Mouse (Mus musculus) retina, postnatal 7 days (tissue): ENCODE results near the gene Snd1.

Experiments used
- DNase-seq: peaks from one replicate; pipeline ENCODE4 v3.0.0-alpha.2; 2012; ENCODE audit warnings: low read depth, low spot score

Gene Snd1

DNA sequence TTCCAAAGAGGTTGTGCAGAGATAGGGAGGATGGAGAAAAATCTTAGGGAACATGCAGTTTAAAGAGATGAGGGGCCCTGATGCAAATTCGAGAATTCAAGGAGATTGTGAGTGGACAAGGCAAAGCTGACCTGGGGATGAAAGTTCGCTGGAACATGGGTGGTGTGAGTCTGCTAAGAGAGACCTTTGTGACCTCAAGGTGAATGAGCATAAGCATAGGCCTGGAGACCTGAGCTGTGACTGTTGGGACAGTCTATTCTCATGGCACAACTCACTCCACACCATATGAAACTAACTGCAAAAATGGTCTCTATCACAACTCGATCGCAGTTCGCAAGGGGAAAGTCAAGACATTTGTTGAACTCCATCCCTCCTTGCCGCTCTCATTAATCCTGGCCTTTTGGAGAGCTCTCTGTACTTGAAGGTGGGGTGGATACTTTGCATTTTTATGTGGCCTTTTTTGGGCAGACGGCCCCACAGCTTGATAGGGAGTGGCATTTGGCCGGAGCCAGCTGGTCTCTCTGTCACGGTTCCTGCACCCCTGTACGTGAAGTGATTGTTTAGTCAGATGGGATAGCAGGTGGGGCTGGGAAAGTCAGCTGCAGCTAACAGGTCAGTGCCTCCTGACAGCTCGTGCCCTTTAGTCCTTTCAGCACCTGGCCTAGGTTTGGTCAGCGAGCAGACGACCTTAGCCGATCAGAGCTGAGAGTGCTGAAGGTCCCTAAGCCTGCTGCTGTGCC is 273.2 kb downstream of the Snd1 start:
- DNase-seq = no peak

- no peak for DNase-seq
These were observed 274.3 kb downstream of the Snd1 start for GRCm38 (mm10) chr6:28749224-28749623.

GRCm38 (mm10) chr6:28751186-28751585 is 276.2 kb downstream of the Snd1 start:
- no peak for DNase-seq

- no peak for DNase-seq
These were observed 278.3 kb downstream of the Snd1 start for GRCm38 (mm10) chr6:28753217-28753616.

GRCm38 (mm10) chr6:28753681-28754080 is 278.7 kb downstream of the Snd1 start:
- no peak for DNase-seq

GRCm38 (mm10) chr6:28754127-28754898 is 279.4 kb downstream of the Snd1 start:
- no peak for DNase-seq

GRCm38 (mm10) chr6:28756306-28757018 is 281.5 kb downstream of the Snd1 start:
- peak; percentile 54 for DNase-seq

- no peak for DNase-seq
These were observed 283.4 kb downstream of the Snd1 start for GRCm38 (mm10) chr6:28758293-28758692.

DNA sequence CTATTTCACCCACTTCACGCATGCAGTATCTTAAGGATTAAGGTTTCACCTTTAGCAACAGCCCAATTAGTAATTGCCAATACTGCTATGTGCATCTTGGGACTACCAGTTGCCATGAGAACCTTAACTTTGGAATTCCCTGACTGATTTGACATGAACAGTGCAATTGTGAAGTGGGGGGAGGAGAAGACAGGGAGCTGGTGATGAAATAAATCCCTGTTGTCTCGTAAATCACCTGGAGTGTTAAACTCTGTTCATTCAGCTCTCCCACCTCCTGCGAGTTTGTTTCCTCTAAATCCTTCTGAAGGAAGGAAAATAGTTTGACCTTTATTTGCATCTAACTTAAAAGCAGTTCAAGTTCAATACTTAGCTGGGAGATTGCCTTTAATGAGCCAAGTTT is 286.8 kb downstream of the Snd1 start:
- DNase-seq = no peak

DNA sequence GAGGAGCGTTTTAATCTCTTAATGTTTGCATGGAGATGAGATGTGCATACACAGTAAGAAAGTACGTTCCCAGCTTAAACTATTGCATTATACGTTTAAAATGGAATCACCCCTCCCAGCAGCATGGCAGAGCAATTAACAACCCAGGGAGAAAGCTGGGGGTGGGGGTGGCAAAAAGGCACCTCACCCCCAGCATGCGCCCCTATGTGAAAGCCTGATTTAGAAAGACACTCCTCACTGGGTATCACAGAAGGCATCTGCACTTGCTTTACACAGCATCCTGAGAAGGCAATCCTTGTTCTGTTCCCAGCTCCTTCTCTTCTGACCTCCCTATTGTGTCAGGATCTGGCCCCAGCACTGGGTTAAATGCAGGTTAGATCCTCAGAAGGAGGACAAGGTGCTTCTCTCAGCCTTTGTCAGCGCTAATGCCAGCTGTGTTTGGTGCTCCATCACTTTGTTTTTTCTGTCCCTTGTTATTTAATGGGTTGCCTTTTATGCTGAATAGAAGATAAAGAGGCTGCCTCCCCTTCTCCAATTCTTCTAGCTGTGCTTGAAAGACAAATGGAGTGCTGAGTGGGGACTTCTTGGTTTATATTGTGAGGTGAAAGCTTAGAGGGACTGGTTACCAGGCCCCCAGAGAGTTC is 287.3 kb downstream of the Snd1 start:
- DNase-seq = no peak

DNA sequence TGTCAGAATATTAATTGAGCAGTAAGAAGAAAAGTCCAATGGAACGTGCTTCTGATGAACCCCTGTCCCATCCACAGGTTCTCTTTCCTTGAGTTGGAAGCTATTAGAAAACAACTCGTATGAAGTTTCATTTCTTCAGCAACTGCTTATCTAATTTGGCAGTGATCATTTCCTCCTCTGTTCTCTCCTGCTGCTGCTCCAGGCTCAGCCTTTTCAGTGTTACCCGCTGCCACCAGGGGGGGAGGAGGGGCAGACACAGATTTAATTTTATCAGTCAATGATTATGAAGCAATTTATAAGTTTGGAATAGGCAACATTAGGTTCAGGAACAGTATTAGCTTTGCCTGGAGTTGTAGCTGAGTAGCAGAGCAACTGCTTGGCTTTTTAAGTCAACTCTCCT is 291.7 kb downstream of the Snd1 start:
- DNase-seq = no peak

DNA sequence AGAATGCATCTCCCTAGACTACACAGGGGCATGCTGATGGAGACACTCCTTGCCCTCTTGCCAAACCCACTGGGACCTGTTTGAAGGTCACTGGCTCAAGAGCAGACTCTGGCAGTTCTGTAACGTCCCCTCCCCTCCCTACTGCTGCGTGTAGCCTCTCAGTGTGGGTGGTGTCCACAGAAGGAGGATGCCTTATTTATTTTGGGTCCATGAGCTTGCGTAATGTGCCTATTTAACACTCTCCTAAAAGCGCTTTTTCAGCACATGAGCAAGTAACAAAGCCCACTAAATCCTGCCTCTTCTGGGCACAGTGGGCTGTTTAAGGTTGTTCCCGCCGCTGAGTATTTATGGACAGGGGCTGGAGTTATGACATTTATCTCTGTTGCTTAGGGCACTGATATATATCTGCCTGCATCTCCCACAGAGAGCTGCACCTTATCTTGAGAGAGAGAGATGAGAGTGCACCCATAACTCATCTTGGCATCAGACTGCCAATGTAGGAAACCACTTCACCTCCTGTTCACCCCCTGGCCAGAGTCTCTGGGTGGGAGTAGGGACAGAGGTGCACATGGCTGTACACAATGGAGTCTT is 293.0 kb downstream of the Snd1 start:
- DNase-seq = no peak

DNA sequence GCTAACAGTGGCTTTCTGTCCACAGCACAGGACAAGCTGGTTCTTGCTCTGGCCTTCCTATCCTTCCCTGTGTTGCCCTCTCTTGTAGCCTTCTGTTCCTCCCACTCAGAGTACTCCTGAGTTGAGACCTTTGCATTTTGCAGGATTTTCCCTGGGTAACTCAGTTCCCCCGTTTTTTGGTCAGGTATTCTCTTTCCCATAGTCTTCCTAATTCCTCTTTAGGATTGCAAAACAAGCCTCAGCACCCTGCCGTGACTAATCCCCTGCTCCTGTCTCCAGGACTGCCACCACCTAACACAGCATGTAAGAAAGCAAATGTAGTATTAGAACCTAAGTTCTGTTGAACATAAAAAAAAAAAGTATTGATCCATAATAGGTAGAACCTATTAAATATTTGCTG is 296.4 kb downstream of the Snd1 start:
- no peak for DNase-seq

DNA sequence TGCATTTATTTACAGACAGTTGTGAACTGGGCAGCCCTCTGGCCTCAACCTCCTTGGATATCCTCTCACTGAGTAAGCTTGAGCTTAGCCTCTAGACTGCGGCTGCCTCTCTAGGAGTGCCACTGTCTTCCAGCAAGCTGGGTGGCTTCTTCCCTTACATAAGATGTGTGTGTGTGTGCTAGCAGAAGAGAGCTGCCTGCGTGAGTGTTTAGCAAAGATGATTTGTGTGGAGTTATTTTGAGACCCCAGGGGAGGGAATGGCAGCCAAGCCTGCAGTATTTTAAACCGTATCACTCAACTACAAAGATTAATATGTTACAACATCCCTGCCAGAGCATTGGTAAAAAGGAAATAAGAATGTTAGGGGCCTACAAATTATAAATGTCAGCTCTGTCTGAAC is 306.8 kb downstream of the Snd1 start:
- DNase-seq = no peak

DNA sequence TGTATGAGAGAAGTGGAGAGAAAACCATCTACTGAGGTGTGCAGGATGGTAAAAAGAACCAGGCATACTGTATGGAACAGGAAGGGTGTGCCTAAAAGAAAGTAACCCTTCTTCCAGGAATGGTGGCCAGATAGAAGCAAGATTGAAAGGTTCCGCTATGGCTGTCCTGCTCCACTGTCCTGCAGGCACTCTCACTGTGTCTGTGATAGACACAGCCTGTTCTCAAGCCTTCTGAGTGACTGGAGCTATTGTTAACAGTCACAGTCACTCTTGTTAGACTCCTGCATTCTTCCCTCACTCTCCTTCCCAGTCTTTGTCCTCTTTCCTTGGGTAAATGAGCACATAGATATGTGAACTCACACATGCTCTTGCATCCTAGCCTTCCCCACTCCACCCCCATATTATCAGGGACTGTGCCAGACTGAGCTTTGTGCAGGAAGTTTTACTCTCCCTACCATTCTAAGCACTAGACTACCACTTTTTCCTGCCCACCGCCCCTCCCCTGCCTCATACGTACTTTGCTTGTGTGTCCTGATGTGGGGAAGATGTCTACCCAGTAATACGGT is 308.2 kb downstream of the Snd1 start:
- DNase-seq = no peak

- no peak for DNase-seq
These were observed 309.0 kb downstream of the Snd1 start for GRCm38 (mm10) chr6:28783953-28784352.

DNA sequence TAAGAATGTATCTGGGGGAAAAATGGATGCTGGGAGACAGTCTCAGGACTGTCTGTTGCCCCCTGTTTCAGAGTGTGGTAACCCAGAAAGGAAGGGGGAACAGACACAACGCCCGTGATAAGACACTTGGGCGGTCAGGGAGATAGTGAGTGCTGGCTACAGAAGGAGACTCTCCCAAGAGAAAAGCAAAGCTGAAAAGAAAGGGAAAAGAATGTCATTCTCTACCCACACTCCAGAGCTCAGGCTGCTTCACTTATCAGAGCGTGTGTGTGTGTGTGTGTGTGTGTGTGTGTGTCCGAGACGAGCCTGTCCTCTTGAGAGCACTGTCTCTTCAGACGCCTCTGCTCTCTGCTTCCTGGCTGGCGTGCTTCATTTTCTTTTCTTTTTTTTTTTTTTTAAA is 310.8 kb downstream of the Snd1 start:
- DNase-seq = no peak

DNA sequence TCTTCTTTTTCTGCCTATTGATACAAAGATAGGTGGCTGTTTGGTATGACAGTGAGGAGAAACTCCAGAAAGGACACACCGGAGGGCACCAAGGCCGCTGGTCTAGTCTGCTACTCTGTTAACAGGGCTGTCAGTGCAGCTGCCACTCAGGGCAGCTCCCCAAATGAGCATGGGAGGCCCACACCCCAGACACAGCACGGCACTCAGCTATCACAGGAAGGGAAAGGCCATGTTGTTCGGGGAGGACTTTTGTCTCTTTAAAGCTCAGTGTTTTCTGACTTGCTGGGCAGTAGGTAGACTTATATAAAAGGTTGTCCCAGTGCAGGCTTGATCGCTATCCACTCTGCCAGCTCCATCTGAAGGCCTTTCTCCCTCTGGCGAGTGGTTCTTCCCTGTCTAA is 312.2 kb downstream of the Snd1 start:
- no peak for DNase-seq

GRCm38 (mm10) chr6:28789685-28790084 is 314.7 kb downstream of the Snd1 start:
- DNase-seq = no peak

- no peak for DNase-seq
These were observed 316.2 kb downstream of the Snd1 start for GRCm38 (mm10) chr6:28791183-28791582.

DNA sequence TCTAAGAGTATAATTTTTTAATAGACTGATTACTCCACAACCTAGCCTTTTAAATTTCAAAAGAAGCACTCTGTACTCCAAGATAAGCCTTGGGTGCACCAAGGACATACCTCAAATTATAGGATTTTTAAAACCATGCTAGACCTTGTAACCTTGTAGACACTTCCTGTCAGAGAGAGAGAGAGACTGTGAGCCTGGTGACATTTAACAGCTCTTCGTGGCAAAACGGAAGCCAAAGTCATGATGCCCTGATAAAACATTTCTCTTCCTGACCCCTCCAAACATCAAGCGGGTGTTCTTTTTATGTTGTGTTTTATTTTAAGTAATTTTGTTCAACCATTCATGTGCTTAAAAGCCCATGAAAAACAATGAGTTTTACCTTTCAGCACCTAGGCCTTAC is 316.9 kb downstream of the Snd1 start:
- no peak for DNase-seq
